Mouse (Mus musculus): ENCODE data around the gene H2afy2. TPM values are rescaled to one million over a fixed set of nuclear protein-coding genes. Genes with fewer than 3 reads are reported as not detected.

Gene H2afy2
- polyA plus RNA-seq, 1 experiment from 2014 or later: 237 TPM

DNA sequence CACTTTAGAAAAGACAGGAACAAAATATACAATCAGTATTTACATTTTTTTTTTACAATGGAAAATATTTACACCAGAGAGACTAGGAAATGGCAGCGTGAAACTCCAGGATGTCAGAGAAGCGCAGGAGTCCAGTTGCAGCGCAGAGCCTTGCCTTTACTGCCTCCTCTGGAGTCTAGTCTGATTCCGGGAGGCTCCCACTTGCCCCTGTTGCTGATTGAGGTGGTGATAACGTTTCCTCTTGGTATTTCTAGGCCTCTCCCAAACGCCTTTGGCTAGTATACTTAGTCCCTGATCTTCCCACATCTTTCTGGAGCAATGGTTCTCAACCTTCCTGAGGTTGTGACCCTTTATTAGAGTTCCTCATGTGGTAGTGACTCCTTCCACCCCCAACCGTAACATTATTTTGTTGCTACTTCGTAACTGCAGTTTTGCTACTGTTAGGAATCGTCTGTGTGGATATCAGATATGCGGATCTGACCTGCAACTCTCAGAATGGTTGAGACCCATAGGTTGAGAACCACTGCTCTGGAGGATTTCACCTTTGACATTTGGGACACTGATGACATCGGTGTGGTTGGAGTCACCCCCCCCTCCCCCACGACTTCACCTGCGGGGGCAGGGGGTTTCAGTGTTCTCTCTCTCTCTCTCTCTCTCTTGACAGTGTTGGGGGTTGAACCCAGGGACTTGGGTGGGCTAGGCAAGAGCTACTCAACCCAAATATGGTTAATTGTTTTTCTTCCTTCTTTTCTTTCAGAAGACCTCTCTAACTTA lies 42.2 kb upstream of the H2afy2 start:
- no peaks in the 10 kb centered on the region for H3K36me3 ChIP-seq (ENCODE audit: control insufficient read depth, insufficient read depth, low read length)
- ATAC-seq: no peak
- H3K4me2 ChIP-seq (ENCODE audit: low read length): no peak overlapping the region
- no peaks in the 10 kb centered on the region for H3K27me3 ChIP-seq (replicated peaks; ENCODE audit: control insufficient read depth, insufficient read depth, low read length)
- H3K4me1 ChIP-seq (ENCODE audit: control insufficient read depth, insufficient read depth, low read depth, low read length): no peaks in the 10 kb centered on the region
- no peak overlapping the region for H3K27ac ChIP-seq (ENCODE audit: low read depth, low read length)
- no peak overlapping the region for H3K4me3 ChIP-seq (ENCODE audit: low read length)
- H3K9ac ChIP-seq (ENCODE audit: low read depth, low read length): no peak overlapping the region
- no peaks in the 10 kb centered on the region for H3K9me3 ChIP-seq (ENCODE audit: control insufficient read depth, low read length)
- WGBS: 77% methylated on average over 13 of the region's 13 CpGs

DNA sequence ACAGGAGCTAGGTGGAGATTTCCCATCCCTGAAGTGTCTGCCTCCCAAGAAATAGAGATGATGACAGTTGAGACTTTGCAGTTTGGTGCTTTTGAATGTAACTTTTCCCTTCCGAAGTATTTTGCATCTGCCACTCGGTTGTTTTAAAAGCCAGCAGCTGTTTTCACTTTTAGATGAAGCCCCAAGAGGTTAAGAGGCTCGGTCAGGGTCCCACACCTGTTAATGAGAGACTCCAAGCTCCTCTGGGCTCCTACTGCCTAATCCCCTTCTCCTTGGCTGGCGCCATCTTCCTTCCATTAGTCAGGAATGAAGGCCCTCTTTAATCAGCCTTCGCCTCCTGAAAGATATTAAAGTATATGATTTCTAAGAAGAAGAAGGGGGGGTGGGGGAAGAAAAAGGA lies 41.6 kb upstream of the H2afy2 start:
- ATAC-seq: no peak
- Histone ChIP-seq H3K27me3 (replicated peaks; ENCODE audit: control insufficient read depth, insufficient read depth, low read length) (no peaks in the 10 kb centered on the region), H3K4me3 (ENCODE audit: low read length) (no peak overlapping the region), H3K4me2 (ENCODE audit: low read length) (no peak overlapping the region), H3K9ac (ENCODE audit: low read depth, low read length) (no peak overlapping the region), H3K4me1 (ENCODE audit: control insufficient read depth, insufficient read depth, low read depth, low read length) (no peaks in the 10 kb centered on the region), H3K36me3 (ENCODE audit: control insufficient read depth, insufficient read depth, low read length) (no peaks in the 10 kb centered on the region), H3K9me3 (ENCODE audit: control insufficient read depth, low read length) (no peaks in the 10 kb centered on the region), H3K27ac (ENCODE audit: low read depth, low read length) (no peak overlapping the region)
- 66% methylated on average over 5 of the region's 5 CpGs for WGBS

- H3K36me3 ChIP-seq (ENCODE audit: control insufficient read depth, insufficient read depth, low read length): no peaks in the 10 kb centered on the region
- H3K4me3 ChIP-seq (ENCODE audit: low read length): no peak overlapping the region
- WGBS: 72% methylated on average over 4 of the region's 4 CpGs
- no peak for ATAC-seq
- no peaks in the 10 kb centered on the region for H3K9me3 ChIP-seq (ENCODE audit: control insufficient read depth, low read length)
- no peak overlapping the region for H3K4me2 ChIP-seq (ENCODE audit: low read length)
- H3K27me3 ChIP-seq (replicated peaks; ENCODE audit: control insufficient read depth, insufficient read depth, low read length): no peaks in the 10 kb centered on the region
- H3K9ac ChIP-seq (ENCODE audit: low read depth, low read length): no peak overlapping the region
- no peak overlapping the region for H3K27ac ChIP-seq (ENCODE audit: low read depth, low read length)
- no peaks in the 10 kb centered on the region for H3K4me1 ChIP-seq (ENCODE audit: control insufficient read depth, insufficient read depth, low read depth, low read length)
These were observed 39.8 kb upstream of the H2afy2 start for GRCm38 (mm10) chr10:61823731-61824115.

- H3K4me1 ChIP-seq (ENCODE audit: control insufficient read depth, insufficient read depth, low read depth, low read length): no peaks in the 10 kb centered on the region
- no peaks in the 10 kb centered on the region for H3K36me3 ChIP-seq (ENCODE audit: control insufficient read depth, insufficient read depth, low read length)
- no peaks in the 10 kb centered on the region for H3K9me3 ChIP-seq (ENCODE audit: control insufficient read depth, low read length)
- H3K4me2 ChIP-seq (ENCODE audit: low read length): no peak overlapping the region
- 60% methylated on average over 7 of the region's 7 CpGs for WGBS
- H3K9ac ChIP-seq (ENCODE audit: low read depth, low read length): no peak overlapping the region
- ATAC-seq: no peak
- no peak overlapping the region for H3K27ac ChIP-seq (ENCODE audit: low read depth, low read length)
- no peaks in the 10 kb centered on the region for H3K27me3 ChIP-seq (replicated peaks; ENCODE audit: control insufficient read depth, insufficient read depth, low read length)
- H3K4me3 ChIP-seq (ENCODE audit: low read length): no peak overlapping the region
These were observed 39.2 kb upstream of the H2afy2 start for GRCm38 (mm10) chr10:61822968-61823730.

DNA sequence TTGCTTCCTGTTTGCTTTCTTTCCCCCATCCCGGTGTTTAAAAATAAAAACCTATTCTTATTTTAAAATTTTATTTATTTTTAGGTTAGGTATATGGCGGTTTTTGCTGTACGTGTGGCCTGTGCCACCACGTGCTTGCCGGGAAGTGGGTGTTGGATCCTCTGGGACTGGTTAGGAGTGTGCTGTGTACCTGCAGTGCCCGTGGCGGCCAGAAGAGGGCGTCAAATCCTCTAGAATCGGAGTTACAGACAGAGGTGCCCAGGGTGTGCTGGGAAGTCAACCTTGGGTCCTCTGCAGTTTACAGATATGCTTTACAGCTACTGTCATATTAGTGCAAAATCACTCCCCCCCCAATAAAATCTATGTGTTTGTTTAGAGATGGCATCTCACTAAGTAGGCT lies 36.1 kb upstream of the H2afy2 start:
- Histone ChIP-seq H3K27me3 (replicated peaks; ENCODE audit: control insufficient read depth, insufficient read depth, low read length) (no peaks in the 10 kb centered on the region), H3K4me3 (ENCODE audit: low read length) (no peak overlapping the region), H3K27ac (ENCODE audit: low read depth, low read length) (no peak overlapping the region), H3K9ac (ENCODE audit: low read depth, low read length) (no peak overlapping the region), H3K9me3 (ENCODE audit: control insufficient read depth, low read length) (no peaks in the 10 kb centered on the region), H3K4me1 (ENCODE audit: control insufficient read depth, insufficient read depth, low read depth, low read length) (no peaks in the 10 kb centered on the region), H3K4me2 (ENCODE audit: low read length) (no peak overlapping the region), H3K36me3 (ENCODE audit: control insufficient read depth, insufficient read depth, low read length) (no peaks in the 10 kb centered on the region)
- ATAC-seq: no peak
- 60% methylated on average over 9 of the region's 9 CpGs for WGBS

GRCm38 (mm10) chr10:61811987-61812386 lies 28.0 kb upstream of the H2afy2 start:
- no peak overlapping the region for H3K4me2 ChIP-seq (ENCODE audit: low read length)
- no peak overlapping the region for H3K4me3 ChIP-seq (ENCODE audit: low read length)
- whole genome bisulfite sequencing: 66% methylated on average over 5 of the region's 5 CpGs
- no peak overlapping the region for H3K27ac ChIP-seq (ENCODE audit: low read depth, low read length)
- no peak overlapping the region for H3K9ac ChIP-seq (ENCODE audit: low read depth, low read length)
- H3K36me3 ChIP-seq (ENCODE audit: control insufficient read depth, insufficient read depth, low read length): no peaks in the 10 kb centered on the region
- ATAC-seq: no peak
- H3K9me3 ChIP-seq (ENCODE audit: control insufficient read depth, low read length): no peaks in the 10 kb centered on the region
- no peaks in the 10 kb centered on the region for H3K27me3 ChIP-seq (replicated peaks; ENCODE audit: control insufficient read depth, insufficient read depth, low read length)
- no peaks in the 10 kb centered on the region for H3K4me1 ChIP-seq (ENCODE audit: control insufficient read depth, insufficient read depth, low read depth, low read length)

DNA sequence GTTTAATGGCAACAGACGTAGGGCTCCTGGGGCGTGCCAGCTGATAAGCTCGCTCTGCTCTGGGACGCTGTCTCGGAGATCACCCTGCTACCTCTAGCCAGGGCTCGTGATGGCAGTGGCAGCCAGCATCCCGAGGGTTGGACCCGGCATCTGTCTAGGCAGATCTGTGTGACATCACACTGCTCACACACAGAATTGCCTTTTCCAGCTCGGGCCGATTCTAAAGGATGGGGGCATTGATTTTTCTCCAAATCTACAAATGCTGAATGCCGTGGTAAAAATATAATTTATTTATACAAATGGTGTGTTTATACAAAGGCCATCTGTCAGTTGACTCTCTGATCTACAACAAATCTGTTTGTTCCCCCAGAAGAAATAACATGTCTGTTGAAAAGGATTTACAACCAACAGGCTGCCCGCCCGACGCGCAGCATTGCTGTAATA lies 14.2 kb upstream of the H2afy2 start:
- H3K36me3 ChIP-seq (ENCODE audit: control insufficient read depth, insufficient read depth, low read length): no peaks in the 10 kb centered on the region
- H3K4me3 ChIP-seq (ENCODE audit: low read length): no peak overlapping the region
- no peak overlapping the region for H3K4me2 ChIP-seq (ENCODE audit: low read length)
- ATAC-seq: no peak
- H3K4me1 ChIP-seq (ENCODE audit: control insufficient read depth, insufficient read depth, low read depth, low read length): no peaks in the 10 kb centered on the region
- no peak overlapping the region for H3K9ac ChIP-seq (ENCODE audit: low read depth, low read length)
- H3K9me3 ChIP-seq (ENCODE audit: control insufficient read depth, low read length): no peaks in the 10 kb centered on the region; the same call in 1 of the 2 replicates
- H3K27me3 ChIP-seq (replicated peaks; ENCODE audit: control insufficient read depth, insufficient read depth, low read length): no peaks in the 10 kb centered on the region
- WGBS: 74% methylated on average over 15 of the region's 15 CpGs
- no peak overlapping the region for H3K27ac ChIP-seq (ENCODE audit: low read depth, low read length)

DNA sequence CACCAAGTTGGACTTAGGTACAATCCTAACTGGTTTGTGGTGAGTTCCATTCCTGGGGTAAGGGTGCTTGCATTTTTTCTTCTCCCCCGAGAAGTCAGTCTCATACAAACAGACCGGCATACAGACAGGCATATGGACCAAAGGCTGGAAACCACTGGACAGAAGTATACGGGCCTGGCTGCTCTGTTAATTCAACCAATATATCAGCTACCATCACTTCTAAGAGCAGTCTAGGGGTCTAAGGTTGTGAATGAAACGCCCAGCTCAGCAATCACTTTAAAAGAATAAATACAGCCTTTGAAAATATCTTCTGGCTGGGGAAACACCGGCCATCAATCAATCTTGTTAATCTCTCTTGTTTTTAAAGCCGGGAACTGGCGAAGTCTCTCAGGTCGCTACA lies 11.5 kb upstream of the H2afy2 start:
- Histone ChIP-seq H3K27ac (ENCODE audit: low read depth, low read length) (no peak overlapping the region), H3K36me3 (ENCODE audit: control insufficient read depth, insufficient read depth, low read length) (no peaks in the 10 kb centered on the region), H3K4me3 (ENCODE audit: low read length) (no peak overlapping the region), H3K4me2 (ENCODE audit: low read length) (no peak overlapping the region), H3K27me3 (replicated peaks; ENCODE audit: control insufficient read depth, insufficient read depth, low read length) (no peaks in the 10 kb centered on the region), H3K9ac (ENCODE audit: low read depth, low read length) (no peak overlapping the region), H3K4me1 (ENCODE audit: control insufficient read depth, insufficient read depth, low read depth, low read length) (no peaks in the 10 kb centered on the region), H3K9me3 (ENCODE audit: control insufficient read depth, low read length) (no peaks in the 10 kb centered on the region)
- WGBS: 39% methylated on average over 8 of the region's 8 CpGs
- ATAC-seq: no peak

- no peak overlapping the region for H3K4me2 ChIP-seq (ENCODE audit: low read length)
- no peak overlapping the region for H3K9ac ChIP-seq (ENCODE audit: low read depth, low read length)
- H3K36me3 ChIP-seq (ENCODE audit: control insufficient read depth, insufficient read depth, low read length): no peaks in the 10 kb centered on the region
- H3K9me3 ChIP-seq (ENCODE audit: control insufficient read depth, low read length): no peaks in the 10 kb centered on the region
- H3K27ac ChIP-seq (ENCODE audit: low read depth, low read length): no peak overlapping the region
- no peaks in the 10 kb centered on the region for H3K4me1 ChIP-seq (ENCODE audit: control insufficient read depth, insufficient read depth, low read depth, low read length)
- 74% methylated on average over 10 of the region's 10 CpGs for WGBS
- ATAC-seq: no peak
- H3K4me3 ChIP-seq (ENCODE audit: low read length): no peak overlapping the region
- H3K27me3 ChIP-seq (replicated peaks; ENCODE audit: control insufficient read depth, insufficient read depth, low read length): no peaks in the 10 kb centered on the region
These were observed 11.0 kb upstream of the H2afy2 start for GRCm38 (mm10) chr10:61794971-61795370.

Data from hindbrain, embryonic 16.5 days (tissue).